In the genomic region with DNA sequence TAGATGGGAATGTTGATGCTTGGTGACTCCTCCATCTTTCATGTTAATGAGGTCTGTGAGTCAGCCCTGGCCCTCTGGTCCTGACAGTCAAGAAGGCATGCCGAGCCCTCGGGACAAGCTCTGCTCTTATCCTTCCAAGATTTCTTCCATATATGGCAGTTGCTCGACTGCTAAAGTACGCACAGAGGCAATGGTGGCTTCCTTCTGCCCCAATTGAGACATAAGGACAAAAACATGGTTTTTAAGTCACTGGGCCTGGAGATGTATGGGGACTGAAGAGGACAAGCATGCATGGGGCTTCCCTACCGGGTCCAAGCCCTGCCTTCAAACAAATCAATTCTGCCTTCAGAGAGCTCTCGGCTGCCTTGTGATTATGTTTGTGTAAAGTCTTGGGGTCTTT, we compare ENCODE assay signal across 16 mouse cellular contexts.
DNase-seq lines count a peak whose midpoint lies in the region; ATAC-seq lines count a peak whose summit lies in the region.
"Had no signal": no experiment of that assay in that cellular context is flagged by ENCODE, and none has a peak within 500 bp of the region (broad histone marks: within the 10 kb centered on the region; RNA-seq: fewer than 3 reads in every experiment).

No protein-coding gene starts in this region.

- no peaks in the 10 kb centered on the region for H3K36me3 ChIP-seq in kidney, embryonic 15.5 days
- no peaks in the 10 kb centered on the region for H3K36me3 ChIP-seq in limb, embryonic 10.5 days
- H3K36me3 ChIP-seq: embryonic facial prominence, embryonic 15.5 days; hindbrain, embryonic 13.5 days; liver, embryonic 13.5 days; neural tube, embryonic 12.5 days had no signal

- no peak overlapping the region for H3K9ac ChIP-seq in kidney, embryonic 15.5 days
- H3K9ac ChIP-seq: embryonic facial prominence, embryonic 15.5 days; hindbrain, embryonic 13.5 days; liver, embryonic 13.5 days; neural tube, embryonic 12.5 days had no signal

- peak overlapping the region; percentile 95 for H3K27ac ChIP-seq in kidney, embryonic 15.5 days
- H3K27ac ChIP-seq in brown adipose tissue, adult 24 weeks (replicated peaks; ENCODE audit: low read depth, low read length), result 0 out of 2 replicates have a peak overlapping the region, but pooled peaks have one; percentile 0
- H3K27ac ChIP-seq in limb, embryonic 10.5 days, result peak overlapping the region; percentile 72
- H3K27ac ChIP-seq: embryonic facial prominence, embryonic 15.5 days; hindbrain, embryonic 13.5 days; layer of hippocampus, adult 2 months; liver, embryonic 13.5 days; neural tube, embryonic 12.5 days had no signal

- ATAC-seq in kidney, embryonic 15.5 days (replicated peaks; ENCODE audit: low FRiP score), result no peak
- no peak for ATAC-seq in granulocyte monocyte progenitor cell, adult 5-6 weeks (replicated peaks; ENCODE audit: poor library complexity, severe bottlenecking)

- H3K4me3 ChIP-seq in kidney, embryonic 15.5 days (replicated peaks), result no peak overlapping the region
- H3K4me3 ChIP-seq in brown adipose tissue, adult 24 weeks (ENCODE audit: insufficient read depth, low read depth, low read length), result no peak overlapping the region
- H3K4me3 ChIP-seq in limb, embryonic 10.5 days, result no peak overlapping the region
- H3K4me3 ChIP-seq: embryonic facial prominence, embryonic 15.5 days; hindbrain, embryonic 13.5 days; layer of hippocampus, adult 2 months; liver, embryonic 13.5 days; neural tube, embryonic 12.5 days had no signal

- no peaks in the 10 kb centered on the region for H3K9me3 ChIP-seq in kidney, embryonic 15.5 days (replicated peaks)
- no peaks in the 10 kb centered on the region for H3K9me3 ChIP-seq in limb, embryonic 10.5 days (replicated peaks)
- H3K9me3 ChIP-seq: embryonic facial prominence, embryonic 15.5 days; hindbrain, embryonic 13.5 days; liver, embryonic 13.5 days; neural tube, embryonic 12.5 days had no signal

- H3K27me3 ChIP-seq in kidney, embryonic 15.5 days, result no peaks in the 10 kb centered on the region
- H3K27me3 ChIP-seq in limb, embryonic 10.5 days (ENCODE audit: low read depth, poor library complexity, severe bottlenecking), result peaks cover 50% of the 10 kb centered on the region; the same call in 1 of the 2 replicates
- H3K27me3 ChIP-seq: embryonic facial prominence, embryonic 15.5 days; liver, embryonic 13.5 days had no signal

- no peak for DNase-seq in kidney, adult 18-20 months
- DNase-seq in ES-CJ7 (ENCODE audit: low read depth, low spot score), result peak; percentile 6
- no peak for DNase-seq in limb, embryonic 10.5 days (ENCODE audit: low spot score)
- no peak for DNase-seq in spleen, adult 12 weeks (ENCODE audit: low spot score)
- DNase-seq in gastrocnemius, postnatal 4 days (ENCODE audit: low spot score in 2 of 2), result no peak
- DNase-seq: cerebellum, postnatal 25 days; gastrocnemius, postnatal 25 days; liver, embryonic 13.5 days; spleen, adult 18-20 months had no signal

- H3K4me1 ChIP-seq in kidney, embryonic 15.5 days, result peaks cover 76% of the 10 kb centered on the region
- peaks cover 11% of the 10 kb centered on the region; the same call in 1 of the 2 replicates for H3K4me1 ChIP-seq in brown adipose tissue, adult 24 weeks (ENCODE audit: control insufficient read depth, insufficient read depth, insufficient read length, low read length)
- peaks cover 58% of the 10 kb centered on the region for H3K4me1 ChIP-seq in limb, embryonic 10.5 days

- 17% methylated on average over 6 of the region's 6 CpGs for WGBS in kidney, embryonic 15.5 days
- WGBS in limb, embryonic 10.5 days, result 17% methylated on average over 6 of the region's 6 CpGs

- no peak overlapping the region for H3K4me2 ChIP-seq in kidney, embryonic 15.5 days
- H3K4me2 ChIP-seq: hindbrain, embryonic 13.5 days; liver, embryonic 13.5 days had no signal

Comparison
In these comparisons a context has a peak if more than half of its experiments do, and no peak if none do; other contexts are left out.
1. H3K27ac ChIP-seq: peak in every context shown above with its lines; median percentile 95 in kidney, embryonic 15.5 days; 72 in limb, embryonic 10.5 days; 0 in brown adipose tissue, adult 24 weeks.